Mouse (Mus musculus) limb, embryonic 13.5 days (tissue): ENCODE measurements around the gene Sh3pxd2a. TPM values are rescaled to one million over a fixed set of nuclear protein-coding genes. Genes with fewer than 3 reads are reported as not detected.

Experiments used
- ATAC-seq: fragments of 200-750 bp; cut with Nextera tagmentation; 2 replicates; pipeline ENCODE4 v1.8.0; 2017; ENCODE audit warnings: low read depth, moderate number of reproducible peaks, moderate TSS enrichment; ENCODE audit not compliant: low FRiP score
- H3K27ac ChIP-seq: fragments of 300-500 bp; sonication (generic); 2 replicates; pipeline ENCODE4 v1.5.1; 2015; ENCODE audit warnings: inconsistent platforms, mild to moderate bottlenecking, moderate library complexity
- H3K27me3 ChIP-seq: fragments of 300-500 bp; sonication (generic); 2 replicates; pipeline ENCODE4 v1.6.1; 2015; ENCODE audit warnings: mild to moderate bottlenecking, inconsistent platforms
- H3K36me3 ChIP-seq: fragments of 300-500 bp; sonication (generic); 2 replicates; pipeline ENCODE4 v1.6.1; 2015; ENCODE audit warnings: inconsistent platforms, mild to moderate bottlenecking, moderate library complexity
- H3K4me1 ChIP-seq: fragments of 300-500 bp; sonication (generic); 2 replicates; pipeline ENCODE4 v1.6.1; 2015; ENCODE audit warnings: inconsistent platforms
- H3K4me2 ChIP-seq: fragments of 300-500 bp; sonication (generic); replicated peaks from 2 replicates; pipeline ENCODE4 v1.6.1; 2015; ENCODE audit warnings: inconsistent platforms, mild to moderate bottlenecking, moderate library complexity
- H3K4me3 ChIP-seq: fragments of 300-500 bp; sonication (generic); 2 replicates; pipeline ENCODE4 v1.5.1; 2015; ENCODE audit warnings: moderate library complexity, mild to moderate bottlenecking, inconsistent platforms
- H3K9ac ChIP-seq: fragments of 300-500 bp; sonication (generic); 2 replicates; pipeline ENCODE4 v1.6.1; 2015; ENCODE audit warnings: mild to moderate bottlenecking, inconsistent platforms
- H3K9me3 ChIP-seq: fragments of 300-500 bp; sonication (generic); 2 replicates; pipeline ENCODE4 v1.6.1; 2016; ENCODE audit warnings: inconsistent platforms
- WGBS: fragments of 180-500 bp; shearing (Covaris S2); methylation state at CpG from one replicate; pipeline ENCODE4 v1.1.7; 2015; 5-methylcytosine and 5-hydroxymethylcytosine counted together
- polyA plus RNA-seq: library from polyadenylated mRNA; unstranded; fragments of >200 nt; fragmentation: Nextera tagmentation; extraction: Ambion mirVana; gene quantifications from 2 replicates; pipeline ENCODE4 v1.2.1, GENCODE M21; 2015

Sh3pxd2a gene
- polyA plus RNA-seq: 8.9 and 10.1 TPM in 2 replicates

- peak; percentile 89 for ATAC-seq
- H3K4me2 ChIP-seq: peak within 1 kb of the TSS; percentile 95
- peaks cover 4% of the 10 kb centered on the region; the same call in 1 of the 2 replicates for H3K36me3 ChIP-seq
- H3K4me1 ChIP-seq: peaks cover 31% of the 10 kb centered on the region
- peak within 1 kb of the TSS; percentile 78 for H3K4me3 ChIP-seq
- peaks cover 5% of the 10 kb centered on the region; the same call in 1 of the 2 replicates for H3K9me3 ChIP-seq
- no peaks in the 10 kb centered on the region for H3K27me3 ChIP-seq
- H3K27ac ChIP-seq: peak within 1 kb of the TSS; percentile 81
- H3K9ac ChIP-seq: peak within 1 kb of the TSS; percentile 92
- WGBS: 2% methylated on average over 42 of the region's 70 CpGs
Measured at GRCm38 (mm10) chr19:47464304-47465241, at the start of gene Sh3pxd2a. Gene Sh3pxd2a (minus strand): TSS chr19:47464401.

GRCm38 (mm10) chr19:47513618-47513897 is 49.4 kb upstream of the Sh3pxd2a start:
- Histone ChIP-seq H3K4me3 (no peak overlapping the region), H3K27me3 (no peaks in the 10 kb centered on the region), H3K9ac (no peak overlapping the region), H3K4me2 (no peak overlapping the region), H3K36me3 (peaks cover 70% of the 10 kb centered on the region), H3K27ac (no peak overlapping the region), H3K4me1 (no peaks in the 10 kb centered on the region), H3K9me3 (no peaks in the 10 kb centered on the region)
- no peak for ATAC-seq
- 82% methylated on average over 4 of the region's 4 CpGs for WGBS

GRCm38 (mm10) chr19:47512794-47513617 is 48.8 kb upstream of the Sh3pxd2a start:
- Histone ChIP-seq H3K27me3 (no peaks in the 10 kb centered on the region), H3K36me3 (peaks cover 65% of the 10 kb centered on the region), H3K4me3 (no peak overlapping the region), H3K27ac (no peak overlapping the region), H3K9me3 (no peaks in the 10 kb centered on the region), H3K4me1 (0 out of 2 replicates have a peak, but pooled peaks cover 3% of the 10 kb centered on the region), H3K4me2 (no peak overlapping the region), H3K9ac (no peak overlapping the region)
- no peak for ATAC-seq
- 85% methylated on average over 21 of the region's 21 CpGs for WGBS

- H3K4me1 ChIP-seq: peaks cover 8% of the 10 kb centered on the region; the same call in 1 of the 2 replicates
- H3K27ac ChIP-seq: no peak overlapping the region
- H3K4me2 ChIP-seq: no peak overlapping the region
- H3K4me3 ChIP-seq: no peak overlapping the region
- H3K27me3 ChIP-seq: no peaks in the 10 kb centered on the region
- no peak for ATAC-seq
- WGBS: 70% methylated on average over 6 of the region's 6 CpGs
- H3K36me3 ChIP-seq: peaks cover 60% of the 10 kb centered on the region
- H3K9ac ChIP-seq: no peak overlapping the region
- no peaks in the 10 kb centered on the region for H3K9me3 ChIP-seq
Measured at GRCm38 (mm10) chr19:47511958-47512357, 47.8 kb upstream of the Sh3pxd2a start.

GRCm38 (mm10) chr19:47511294-47511675 is 47.1 kb upstream of the Sh3pxd2a start:
- H3K9ac ChIP-seq: no peak overlapping the region
- no peak overlapping the region for H3K4me3 ChIP-seq
- H3K27ac ChIP-seq: 0 out of 2 replicates have a peak overlapping the region, but pooled peaks have one; percentile 6
- no peak for ATAC-seq
- WGBS: 76% methylated on average over 7 of the region's 7 CpGs
- peaks cover 54% of the 10 kb centered on the region for H3K36me3 ChIP-seq
- H3K4me2 ChIP-seq: no peak overlapping the region
- peaks cover 8% of the 10 kb centered on the region; the same call in 1 of the 2 replicates for H3K4me1 ChIP-seq
- no peaks in the 10 kb centered on the region for H3K27me3 ChIP-seq
- H3K9me3 ChIP-seq: no peaks in the 10 kb centered on the region

GRCm38 (mm10) chr19:47510473-47511293 is 46.5 kb upstream of the Sh3pxd2a start:
- H3K4me1 ChIP-seq: peaks cover 8% of the 10 kb centered on the region; the same call in 1 of the 2 replicates
- H3K27ac ChIP-seq: peak overlapping the region; percentile 22; the same call in 1 of the 2 replicates
- H3K4me2 ChIP-seq: no peak overlapping the region
- no peak for ATAC-seq
- no peak overlapping the region for H3K9ac ChIP-seq
- WGBS: 64% methylated on average over 25 of the region's 25 CpGs
- H3K36me3 ChIP-seq: peaks cover 51% of the 10 kb centered on the region
- no peaks in the 10 kb centered on the region for H3K27me3 ChIP-seq
- H3K4me3 ChIP-seq: no peak overlapping the region
- H3K9me3 ChIP-seq: no peaks in the 10 kb centered on the region

- Histone ChIP-seq H3K27me3 (no peaks in the 10 kb centered on the region), H3K4me3 (no peak overlapping the region), H3K9ac (no peak overlapping the region), H3K27ac (peak overlapping the region; percentile 22; the same call in 1 of the 2 replicates), H3K9me3 (no peaks in the 10 kb centered on the region), H3K36me3 (peaks cover 51% of the 10 kb centered on the region), H3K4me2 (no peak overlapping the region), H3K4me1 (peaks cover 8% of the 10 kb centered on the region; the same call in 1 of the 2 replicates)
- WGBS: 85% methylated on average over 7 of the region's 7 CpGs
- no peak for ATAC-seq
Measured at GRCm38 (mm10) chr19:47510135-47510472, 45.9 kb upstream of the Sh3pxd2a start.

GRCm38 (mm10) chr19:47508771-47509281 is 44.6 kb upstream of the Sh3pxd2a start:
- H3K27me3 ChIP-seq: no peaks in the 10 kb centered on the region
- 69% methylated on average over 5 of the region's 5 CpGs for WGBS
- H3K9ac ChIP-seq: no peak overlapping the region
- no peak for ATAC-seq
- no peak overlapping the region for H3K4me3 ChIP-seq
- H3K36me3 ChIP-seq: peaks cover 41% of the 10 kb centered on the region
- H3K9me3 ChIP-seq: no peaks in the 10 kb centered on the region
- H3K27ac ChIP-seq: 0 out of 2 replicates have a peak overlapping the region, but pooled peaks have one; percentile 15
- H3K4me2 ChIP-seq: no peak overlapping the region
- H3K4me1 ChIP-seq: peaks cover 8% of the 10 kb centered on the region; the same call in 1 of the 2 replicates

- Histone ChIP-seq H3K4me3 (no peak overlapping the region), H3K9ac (no peak overlapping the region), H3K27me3 (no peaks in the 10 kb centered on the region), H3K27ac (no peak overlapping the region; the same call in 1 of the 2 replicates), H3K4me2 (no peak overlapping the region), H3K36me3 (peaks cover 39% of the 10 kb centered on the region), H3K9me3 (no peaks in the 10 kb centered on the region), H3K4me1 (peaks cover 8% of the 10 kb centered on the region; the same call in 1 of the 2 replicates)
- no peak for ATAC-seq
- WGBS: 77% methylated on average over 3 of the region's 3 CpGs
Measured at GRCm38 (mm10) chr19:47508191-47508590, 44.0 kb upstream of the Sh3pxd2a start.

GRCm38 (mm10) chr19:47507128-47508121 is 43.2 kb upstream of the Sh3pxd2a start:
- H3K4me3 ChIP-seq: no peak overlapping the region
- no peak overlapping the region for H3K4me2 ChIP-seq
- no peak for ATAC-seq
- 61% methylated on average over 27 of the region's 27 CpGs for WGBS
- H3K4me1 ChIP-seq: peaks cover 8% of the 10 kb centered on the region; the same call in 1 of the 2 replicates
- H3K9ac ChIP-seq: no peak overlapping the region
- peaks cover 38% of the 10 kb centered on the region for H3K36me3 ChIP-seq
- no peak overlapping the region for H3K27ac ChIP-seq
- H3K27me3 ChIP-seq: no peaks in the 10 kb centered on the region
- H3K9me3 ChIP-seq: no peaks in the 10 kb centered on the region
